ENCODE assay signal across 9 mouse cellular contexts in the genomic region with DNA sequence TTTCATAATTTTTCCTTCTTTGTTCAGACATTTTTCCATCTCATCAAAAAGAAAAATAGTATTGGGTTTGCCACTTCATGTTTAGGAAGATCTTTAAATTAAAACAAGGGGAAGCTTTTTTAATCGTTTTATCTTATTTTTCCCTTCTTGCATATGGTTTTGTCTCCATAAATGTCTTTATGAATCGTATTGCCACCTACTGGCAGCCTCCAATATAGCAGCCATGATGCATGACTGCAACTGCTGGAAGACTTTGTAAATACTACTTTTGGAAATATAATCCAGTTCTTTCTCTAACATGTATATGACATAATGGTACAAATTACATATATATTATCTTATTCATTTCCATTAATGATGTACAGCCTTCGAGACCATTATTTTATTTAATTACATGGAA.
A peak's percentile ranks its signal among the peaks of the same experiment; 100 is the strongest.
DNase-seq lines count a peak whose midpoint lies in the region; ATAC-seq and TF ChIP-seq lines count a peak whose summit lies in the region.
"Had no signal": no experiment of that assay in that cellular context is flagged by ENCODE, and none has a peak within 500 bp of the region (broad histone marks: within the 10 kb centered on the region; RNA-seq: fewer than 3 reads in every experiment).

No protein-coding gene starts in this region.

- DNase-seq in forebrain, embryonic 11.5 days (ENCODE audit: low spot score) = peak; percentile 77
- DNase-seq in 416B (ENCODE audit: low read depth) = peak; percentile 82
- peak; percentile 76 for DNase-seq in adrenal gland, postnatal 10 days
- peak; percentile 85 for DNase-seq in embryonic facial prominence, embryonic 14.5 days (ENCODE audit: low spot score)
- peak; percentile 84 to 85 for DNase-seq in kidney, postnatal 4 days
- DNase-seq in liver, embryonic 14.5 days (ENCODE audit: low read depth in 3 of 3, low spot score in 3 of 3) = peak; percentile 3 to 7 (median 6)
- peak; percentile 74 for DNase-seq in right cerebral cortex, postnatal 14 days

- H3K27me3 ChIP-seq in forebrain, embryonic 11.5 days (ENCODE audit: control insufficient read depth, insufficient read depth, low read length) = no peaks in the 10 kb centered on the region
- H3K27me3 ChIP-seq in forebrain, embryonic 13.5 days = no peaks in the 10 kb centered on the region
- no peaks in the 10 kb centered on the region for H3K27me3 ChIP-seq in embryonic facial prominence, embryonic 14.5 days (replicated peaks; ENCODE audit: control insufficient read depth, insufficient read depth, low read length)
- H3K27me3 ChIP-seq in liver, embryonic 14.5 days (ENCODE audit: control insufficient read depth, insufficient read depth, low read length) = no peaks in the 10 kb centered on the region
- H3K27me3 ChIP-seq: limb, embryonic 13.5 days had no signal

- no peaks in the 10 kb centered on the region for H3K9me3 ChIP-seq in forebrain, embryonic 11.5 days (ENCODE audit: control insufficient read depth, low read length)
- no peaks in the 10 kb centered on the region for H3K9me3 ChIP-seq in forebrain, embryonic 13.5 days (replicated peaks)
- no peaks in the 10 kb centered on the region for H3K9me3 ChIP-seq in embryonic facial prominence, embryonic 14.5 days (ENCODE audit: control insufficient read depth, low read length)
- no peaks in the 10 kb centered on the region for H3K9me3 ChIP-seq in liver, embryonic 14.5 days (ENCODE audit: control insufficient read depth, low read length)
- H3K9me3 ChIP-seq: limb, embryonic 13.5 days had no signal

- no peaks in the 10 kb centered on the region for H3K4me1 ChIP-seq in forebrain, embryonic 11.5 days (replicated peaks; ENCODE audit: control insufficient read depth, insufficient read depth, low read length)
- no peaks in the 10 kb centered on the region for H3K4me1 ChIP-seq in forebrain, embryonic 13.5 days
- H3K4me1 ChIP-seq in embryonic facial prominence, embryonic 14.5 days (ENCODE audit: control insufficient read depth, insufficient read depth, low read length) = no peaks in the 10 kb centered on the region
- H3K4me1 ChIP-seq in liver, embryonic 14.5 days (replicated peaks; ENCODE audit: control insufficient read depth in 2 of 2, insufficient read depth in 2 of 2, low read length in 1 of 2) = no peaks in the 10 kb centered on the region
- H3K4me1 ChIP-seq: limb, embryonic 13.5 days had no signal

- TF ChIP-seq CTCF in liver, embryonic 14.5 days (IDR thresholded peaks at IDR 0.05; ENCODE audit: low read depth) = peak; percentile 27; the same call in 1 of the 2 replicates

- WGBS in forebrain, embryonic 11.5 days = 32% methylated on average over 3 of the region's 3 CpGs
- WGBS in forebrain, embryonic 13.5 days = 26% methylated on average over 3 of the region's 3 CpGs
- WGBS in embryonic facial prominence, embryonic 14.5 days = 12% methylated on average over 3 of the region's 3 CpGs
- WGBS in liver, embryonic 14.5 days (ENCODE audit: insufficient replicate concordance) = 9% methylated on average over 3 of the region's 3 CpGs

- TF ChIP-seq EP300 in liver, embryonic 14.5 days (IDR thresholded peaks at IDR 0.05; ENCODE audit: low read depth) = no peak

- no peak overlapping the region for H3K27ac ChIP-seq in forebrain, embryonic 11.5 days (ENCODE audit: low read depth, low read length)
- H3K27ac ChIP-seq in forebrain, embryonic 13.5 days = no peak overlapping the region
- H3K27ac ChIP-seq in embryonic facial prominence, embryonic 14.5 days (replicated peaks; ENCODE audit: low read depth, low read length) = no peak overlapping the region
- H3K27ac ChIP-seq in liver, embryonic 14.5 days = no peak overlapping the region
- H3K27ac ChIP-seq: limb, embryonic 13.5 days had no signal

- 0 out of 2 replicates have a peak, but pooled peaks have one; percentile 33 for ATAC-seq in forebrain, embryonic 11.5 days (replicated peaks; ENCODE audit: low FRiP score)
- ATAC-seq in forebrain, embryonic 13.5 days = no peak
- ATAC-seq in embryonic facial prominence, embryonic 14.5 days (ENCODE audit: low read depth) = no peak
- ATAC-seq in liver, embryonic 14.5 days (ENCODE audit: insufficient read depth) = no peak

- no peaks in the 10 kb centered on the region for H3K36me3 ChIP-seq in forebrain, embryonic 11.5 days (ENCODE audit: control insufficient read depth, insufficient read depth, low read length)
- H3K36me3 ChIP-seq in forebrain, embryonic 13.5 days (ENCODE audit: poor library complexity, severe bottlenecking) = no peaks in the 10 kb centered on the region
- no peaks in the 10 kb centered on the region for H3K36me3 ChIP-seq in embryonic facial prominence, embryonic 14.5 days (ENCODE audit: control insufficient read depth, insufficient read depth, low read length)
- H3K36me3 ChIP-seq in liver, embryonic 14.5 days (replicated peaks; ENCODE audit: control insufficient read depth, insufficient read depth, low read depth) = no peaks in the 10 kb centered on the region
- H3K36me3 ChIP-seq: limb, embryonic 13.5 days had no signal

- H3K4me2 ChIP-seq in forebrain, embryonic 11.5 days (ENCODE audit: low read depth, low read length, severe bottlenecking) = no peak overlapping the region
- no peak overlapping the region for H3K4me2 ChIP-seq in forebrain, embryonic 13.5 days
- H3K4me2 ChIP-seq in embryonic facial prominence, embryonic 14.5 days (ENCODE audit: low read depth, low read length) = no peak overlapping the region
- no peak overlapping the region for H3K4me2 ChIP-seq in liver, embryonic 14.5 days (ENCODE audit: low read depth)
- H3K4me2 ChIP-seq: limb, embryonic 13.5 days had no signal

- H3K4me3 ChIP-seq in forebrain, embryonic 11.5 days (ENCODE audit: low read depth, low read length) = no peak overlapping the region
- H3K4me3 ChIP-seq in forebrain, embryonic 13.5 days = no peak overlapping the region
- no peak overlapping the region for H3K4me3 ChIP-seq in embryonic facial prominence, embryonic 14.5 days (ENCODE audit: low read depth, low read length)
- no peak overlapping the region for H3K4me3 ChIP-seq in liver, embryonic 14.5 days (ENCODE audit: insufficient read depth in 1 of 2, low read depth in 2 of 2, low read length in 2 of 2)
- H3K4me3 ChIP-seq: limb, embryonic 13.5 days had no signal

- no peak overlapping the region for H3K9ac ChIP-seq in forebrain, embryonic 11.5 days (ENCODE audit: low read length)
- H3K9ac ChIP-seq in forebrain, embryonic 13.5 days = no peak overlapping the region
- no peak overlapping the region for H3K9ac ChIP-seq in embryonic facial prominence, embryonic 14.5 days (ENCODE audit: low read depth, low read length)
- no peak overlapping the region for H3K9ac ChIP-seq in liver, embryonic 14.5 days (replicated peaks)
- H3K9ac ChIP-seq: limb, embryonic 13.5 days had no signal

Comparison
In these comparisons a context has a peak if more than half of its experiments do, and no peak if none do; other contexts are left out.
1. DNase-seq: peak in every context shown above with its lines; median percentile 85 in embryonic facial prominence, embryonic 14.5 days; 84 in kidney, postnatal 4 days; 82 in 416B; 77 in forebrain, embryonic 11.5 days; 76 in adrenal gland, postnatal 10 days; 74 in right cerebral cortex, postnatal 14 days; 6 in liver, embryonic 14.5 days.